Mouse (Mus musculus): ENCODE measurements around the gene Cxcl1.
A peak's percentile ranks its signal among the peaks of the same experiment; 100 is the strongest.

- TF ChIP-seq CTCF (IDR thresholded peaks at IDR 0.05; ENCODE audit: extremely low read depth, insufficient read depth, low read length) (0 out of 2 replicates have a peak, but pooled peaks have one; percentile 7), POLR2A (IDR thresholded peaks at IDR 0.05; ENCODE audit: extremely low read depth, insufficient read depth, low read length) (no peak)
Observed at GRCm38 (mm10) chr5:90890519-90891463, at the start of gene Cxcl1.
